22 mouse cellular contexts compared by ENCODE assay signal in genomic region chr3:85641751-85642150, GRCm38 (mm10).
A peak's percentile ranks its signal among the peaks of the same experiment; 100 is the strongest.
DNase-seq lines count a peak whose midpoint lies in the region; ATAC-seq and TF ChIP-seq lines count a peak whose summit lies in the region.
"Had no signal": no experiment of that assay in that cellular context is flagged by ENCODE, and none has a peak within 500 bp of the region (broad histone marks: within the 10 kb centered on the region; RNA-seq: fewer than 3 reads in every experiment).

No protein-coding gene starts in this region.

- H3K27ac ChIP-seq in heart, embryonic 10.5 days, result 0 out of 2 replicates have a peak overlapping the region, but pooled peaks have one; percentile 49
- no peak overlapping the region for H3K27ac ChIP-seq in heart, embryonic 12.5 days (ENCODE audit: poor library complexity, severe bottlenecking)
- H3K27ac ChIP-seq in stomach, postnatal 0 days (replicated peaks), result peak overlapping the region; percentile 49
- H3K27ac ChIP-seq: forebrain, embryonic 13.5 days; heart, adult 2 months; heart, embryonic 13.5 days; hindbrain, embryonic 13.5 days; hindbrain, postnatal 0 days had no signal

- H3K9ac ChIP-seq in heart, embryonic 12.5 days, result no peak overlapping the region
- no peak overlapping the region for H3K9ac ChIP-seq in stomach, postnatal 0 days (ENCODE audit: low read length)
- H3K9ac ChIP-seq: forebrain, embryonic 13.5 days; forebrain, postnatal 0 days; heart, embryonic 13.5 days; hindbrain, embryonic 13.5 days had no signal

- TF ChIP-seq EP300 in stomach, postnatal 0 days (optimal IDR thresholded peaks at IDR 0.05), result no peak

- no peaks in the 10 kb centered on the region for H3K9me3 ChIP-seq in heart, embryonic 10.5 days
- no peaks in the 10 kb centered on the region for H3K9me3 ChIP-seq in heart, embryonic 12.5 days (replicated peaks)
- H3K9me3 ChIP-seq in stomach, postnatal 0 days (ENCODE audit: control insufficient read depth, low read length), result no peaks in the 10 kb centered on the region
- H3K9me3 ChIP-seq: forebrain, embryonic 13.5 days; G1E; heart, embryonic 13.5 days; hindbrain, embryonic 13.5 days had no signal

- WGBS in heart, embryonic 10.5 days, result 75% methylated on average over 3 of the region's 3 CpGs
- WGBS in heart, embryonic 12.5 days, result 73% methylated on average over 3 of the region's 3 CpGs
- 64% methylated on average over 3 of the region's 3 CpGs for WGBS in stomach, postnatal 0 days

- H3K4me3 ChIP-seq in heart, embryonic 10.5 days, result no peak overlapping the region
- no peak overlapping the region for H3K4me3 ChIP-seq in heart, embryonic 12.5 days
- H3K4me3 ChIP-seq in stomach, postnatal 0 days (ENCODE audit: low read depth, low read length), result no peak overlapping the region
- H3K4me3 ChIP-seq: forebrain, embryonic 13.5 days; heart, adult 2 months; heart, embryonic 13.5 days; hindbrain, embryonic 13.5 days had no signal

- ATAC-seq in frontal cortex, adult (ENCODE audit: low TSS enrichment), result peak; percentile 33
- no peak for ATAC-seq in heart, embryonic 12.5 days (ENCODE audit: insufficient number of reproducible peaks, low FRiP score)
- no peak; the same call in 1 of the 2 replicates for ATAC-seq in stomach, postnatal 0 days (ENCODE audit: low FRiP score, low TSS enrichment)
- ATAC-seq: CD4-positive, CD25-positive, alpha-beta regulatory T cell, adult 4 months; forebrain, embryonic 13.5 days; forebrain, postnatal 0 days; hindbrain, postnatal 0 days had no signal

- no peak for DNase-seq in frontal cortex, postnatal 36 days (ENCODE audit: low spot score in 2 of 2)
- DNase-seq in heart, embryonic 10.5 days (ENCODE audit: low spot score), result no peak
- peak; percentile 53 for DNase-seq in NIH3T3 (ENCODE audit: low read depth)
- no peak for DNase-seq in stomach, postnatal 0 days (ENCODE audit: low spot score)
- DNase-seq in kidney, postnatal 25 days, result no peak
- DNase-seq: adrenal gland, postnatal 14 days; B cell, adult 2 months; cerebellum, adult 11-12 months; cerebellum, adult 9-10 months; cerebellum, postnatal 36 days; forebrain, postnatal 0 days; heart, adult 2 months; heart, postnatal 10 days; kidney, adult 18-20 months had no signal

- H3K27me3 ChIP-seq in heart, embryonic 10.5 days (ENCODE audit: insufficient read depth, poor library complexity, severe bottlenecking), result no peaks in the 10 kb centered on the region
- H3K27me3 ChIP-seq in heart, embryonic 12.5 days (replicated peaks), result no peaks in the 10 kb centered on the region
- no peaks in the 10 kb centered on the region for H3K27me3 ChIP-seq in stomach, postnatal 0 days (ENCODE audit: control insufficient read depth, insufficient read depth, low read length)
- H3K27me3 ChIP-seq: forebrain, embryonic 13.5 days; heart, embryonic 13.5 days; hindbrain, embryonic 13.5 days had no signal

- H3K36me3 ChIP-seq in heart, embryonic 10.5 days, result 0 out of 2 replicates have a peak, but pooled peaks cover 2% of the 10 kb centered on the region
- no peaks in the 10 kb centered on the region for H3K36me3 ChIP-seq in heart, embryonic 12.5 days
- H3K36me3 ChIP-seq in stomach, postnatal 0 days (ENCODE audit: control insufficient read depth, insufficient read depth, low read length), result no peaks in the 10 kb centered on the region

- TF ChIP-seq CTCF in stomach, postnatal 0 days (IDR thresholded peaks at IDR 0.05; ENCODE audit: low read depth), result 0 out of 2 replicates have a peak, but pooled peaks have one; percentile 2

- no peak overlapping the region for H3K4me2 ChIP-seq in heart, embryonic 12.5 days
- H3K4me2 ChIP-seq in stomach, postnatal 0 days (replicated peaks; ENCODE audit: low read depth), result no peak overlapping the region
- H3K4me2 ChIP-seq: forebrain, embryonic 13.5 days; heart, embryonic 13.5 days; hindbrain, embryonic 13.5 days had no signal

- H3K4me1 ChIP-seq in heart, embryonic 10.5 days, result peaks cover 28% of the 10 kb centered on the region
- peaks cover 17% of the 10 kb centered on the region for H3K4me1 ChIP-seq in heart, embryonic 12.5 days (replicated peaks)
- H3K4me1 ChIP-seq in stomach, postnatal 0 days (replicated peaks; ENCODE audit: control insufficient read depth, insufficient read depth), result no peaks in the 10 kb centered on the region
- H3K4me1 ChIP-seq: forebrain, embryonic 13.5 days; hindbrain, embryonic 13.5 days had no signal
